Mouse (Mus musculus): ENCODE measurements around the gene Lclat1.
"Not testable (repeated sequence)": the region's sequence is repeated elsewhere in the genome, so short reads cannot be mapped to it uniquely, and the experiment has no call there.

The Lclat1 gene

GRCm38 (mm10) chr17:73241085-73241848 lies 133.5 kb downstream of the Lclat1 start:
- DNase-seq (ENCODE audit: low spot score) = no peak

- DNase-seq (ENCODE audit: low spot score) = no peak
These were observed 135.9 kb downstream of the Lclat1 start for GRCm38 (mm10) chr17:73243676-73244075.

- DNase-seq (ENCODE audit: low spot score) = no peak
These were observed 136.8 kb downstream of the Lclat1 start for GRCm38 (mm10) chr17:73244596-73244995.

GRCm38 (mm10) chr17:73245089-73245684 lies 137.4 kb downstream of the Lclat1 start:
- no peak for DNase-seq (ENCODE audit: low spot score)

- no peak for DNase-seq (ENCODE audit: low spot score)
These were observed 138.3 kb downstream of the Lclat1 start for GRCm38 (mm10) chr17:73246036-73246435.

- DNase-seq (ENCODE audit: low spot score) = no peak
These were observed 139.1 kb downstream of the Lclat1 start for GRCm38 (mm10) chr17:73246926-73247325.

- no peak for DNase-seq (ENCODE audit: low spot score)
These were observed 140.0 kb downstream of the Lclat1 start for GRCm38 (mm10) chr17:73247758-73248157.

- DNase-seq (ENCODE audit: low spot score) = no peak
These were observed 142.8 kb downstream of the Lclat1 start for GRCm38 (mm10) chr17:73250488-73251141.

GRCm38 (mm10) chr17:73251142-73251502 lies 143.3 kb downstream of the Lclat1 start:
- DNase-seq (ENCODE audit: low spot score) = no peak

GRCm38 (mm10) chr17:73251812-73252608 lies 144.2 kb downstream of the Lclat1 start:
- no peak for DNase-seq (ENCODE audit: low spot score)

- peak; percentile 26 for DNase-seq (ENCODE audit: low spot score)
These were observed 145.6 kb downstream of the Lclat1 start for GRCm38 (mm10) chr17:73253291-73253969.

- DNase-seq (ENCODE audit: low spot score) = no peak
These were observed 148.0 kb downstream of the Lclat1 start for GRCm38 (mm10) chr17:73255801-73256200.

- peak; percentile 19 for DNase-seq (ENCODE audit: low spot score)
These were observed 150.8 kb downstream of the Lclat1 start for GRCm38 (mm10) chr17:73258620-73259019.

- DNase-seq (ENCODE audit: low spot score) = not testable (repeated sequence)
These were observed 151.5 kb downstream of the Lclat1 start for GRCm38 (mm10) chr17:73259258-73259657.

GRCm38 (mm10) chr17:73262558-73262957 lies 154.8 kb downstream of the Lclat1 start:
- no peak for DNase-seq (ENCODE audit: low spot score)

- no peak for DNase-seq (ENCODE audit: low spot score)
These were observed 155.3 kb downstream of the Lclat1 start for GRCm38 (mm10) chr17:73263077-73263501.

- DNase-seq (ENCODE audit: low spot score) = no peak
These were observed 163.3 kb downstream of the Lclat1 start for GRCm38 (mm10) chr17:73270871-73271796.

GRCm38 (mm10) chr17:73271797-73272600 lies 164.2 kb downstream of the Lclat1 start:
- DNase-seq (ENCODE audit: low spot score) = no peak

GRCm38 (mm10) chr17:73273809-73274208 lies 166.0 kb downstream of the Lclat1 start:
- DNase-seq (ENCODE audit: low spot score) = no peak

GRCm38 (mm10) chr17:73275066-73275465 lies 167.3 kb downstream of the Lclat1 start:
- DNase-seq (ENCODE audit: low spot score) = no peak

Measured in embryo, embryonic 10.5 days (tissue).